Mouse (Mus musculus) hindbrain, postnatal 0 days (tissue): ENCODE results near the gene Tmprss11b. TPM values are rescaled to one million over a fixed set of nuclear protein-coding genes. Genes with fewer than 3 reads are reported as not detected.

Source experiments
- ATAC-seq: fragments of 200-750 bp; cut with Nextera tagmentation; 2 replicates; pipeline ENCODE4 v1.8.0; 2017; ENCODE audit warnings: mild to moderate bottlenecking, moderate TSS enrichment, moderate library complexity
- DNase-seq: peaks from one replicate; pipeline ENCODE4 v3.0.0-alpha.2; 2015; ENCODE audit warnings: low spot score
- H3K27ac ChIP-seq: fragments of 300-500 bp; sonication (generic); 2 replicates; pipeline ENCODE4 v1.5.1; 2014; ENCODE audit warnings: mild to moderate bottlenecking
- H3K27me3 ChIP-seq: fragments of 300-500 bp; sonication (generic); 2 replicates; pipeline ENCODE4 v1.6.1; 2014; ENCODE audit warnings: low read length, mixed read lengths; ENCODE audit not compliant: insufficient read depth
- H3K36me3 ChIP-seq: fragments of 300-500 bp; sonication (generic); 2 replicates; pipeline ENCODE4 v1.6.1; 2014; ENCODE audit warnings: low read length, mixed read lengths; ENCODE audit not compliant: insufficient read depth
- H3K4me1 ChIP-seq: fragments of 300-500 bp; sonication (generic); 2 replicates; pipeline ENCODE4 v1.6.1; 2014; ENCODE audit warnings: antibody characterized with exemption, low read length, mixed read lengths; ENCODE audit not compliant: insufficient read depth
- H3K4me2 ChIP-seq: fragments of 300-500 bp; sonication (generic); 2 replicates; pipeline ENCODE4 v1.6.1; 2014; ENCODE audit warnings: low read depth, mild to moderate bottlenecking, low read length, moderate library complexity, mixed read lengths
- H3K4me3 ChIP-seq: fragments of 300-500 bp; sonication (generic); 2 replicates; pipeline ENCODE4 v1.5.1; 2014; ENCODE audit warnings: low read length
- H3K9ac ChIP-seq: fragments of 300-500 bp; sonication (generic); replicated peaks from 2 replicates; pipeline ENCODE4 v1.6.1; 2014; ENCODE audit warnings: mild to moderate bottlenecking, low read length, moderate library complexity, mixed read lengths
- H3K9me3 ChIP-seq: fragments of 300-500 bp; sonication (generic); 2 replicates; pipeline ENCODE4 v1.6.1; 2016; ENCODE audit warnings: low read length, mixed read lengths
- CTCF ChIP-seq: IDR thresholded peaks from 2 replicates; pipeline ENCODE4 v1.5.1; 2016; ENCODE audit warnings: antibody characterized with exemption, control low read depth, low read depth
- WGBS: fragments of 180-500 bp; shearing (Covaris S2); extraction: QIAGEN DNeasy Blood & Tissue Kit; methylation state at CpG from one replicate; pipeline ENCODE4 v1.1.7; 2014; 5-methylcytosine and 5-hydroxymethylcytosine counted together
- polyA plus RNA-seq: library from polyadenylated mRNA; unstranded; fragments of >200 nt; fragmentation: Nextera tagmentation; extraction: Ambion mirVana; gene quantifications from 2 replicates; pipeline ENCODE4 v1.2.1, GENCODE M21; 2015
- total RNA-seq: library from RNA; depleted of rRNA; stranded (reverse); fragments of >200 nt; gene quantifications from 2 replicates; pipeline ENCODE4 v1.2.3, GENCODE M21; 2014; rRNA removed

The Tmprss11b gene
- total and polyA plus RNA-seq, 2 experiments from 2014 or later: not detected

DNA sequence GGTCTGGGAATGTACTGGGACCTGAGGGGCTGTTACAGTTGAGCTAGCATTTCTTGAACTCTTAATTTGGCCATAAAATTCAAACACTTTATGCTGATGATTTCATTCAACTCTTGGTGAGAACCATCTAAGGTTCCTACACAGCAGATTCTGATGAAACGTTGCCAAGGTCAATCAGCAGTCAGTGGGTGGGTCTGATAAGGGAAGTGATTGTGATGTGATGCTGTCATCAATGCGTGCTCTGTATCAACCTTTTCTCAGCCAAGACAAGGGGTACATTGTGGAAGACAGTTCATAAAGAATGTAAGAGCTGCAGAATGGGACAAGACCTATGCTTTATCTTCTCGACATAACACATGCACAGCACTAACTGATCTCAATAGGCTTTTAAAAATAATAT, 35.4 kb downstream of the Tmprss11b start:
- TF ChIP-seq CTCF: no peak
- no peaks in the 10 kb centered on the region for H3K9me3 ChIP-seq
- H3K4me3 ChIP-seq: no peak overlapping the region
- no peak overlapping the region for H3K9ac ChIP-seq
- ATAC-seq (no peak), DNase-seq (no peak)
- H3K4me1 ChIP-seq: no peaks in the 10 kb centered on the region
- no peak overlapping the region for H3K27ac ChIP-seq
- no peak overlapping the region for H3K4me2 ChIP-seq
- no peaks in the 10 kb centered on the region for H3K27me3 ChIP-seq
- H3K36me3 ChIP-seq: no peaks in the 10 kb centered on the region
- 67% methylated on average over 3 of the region's 3 CpGs for WGBS

DNA sequence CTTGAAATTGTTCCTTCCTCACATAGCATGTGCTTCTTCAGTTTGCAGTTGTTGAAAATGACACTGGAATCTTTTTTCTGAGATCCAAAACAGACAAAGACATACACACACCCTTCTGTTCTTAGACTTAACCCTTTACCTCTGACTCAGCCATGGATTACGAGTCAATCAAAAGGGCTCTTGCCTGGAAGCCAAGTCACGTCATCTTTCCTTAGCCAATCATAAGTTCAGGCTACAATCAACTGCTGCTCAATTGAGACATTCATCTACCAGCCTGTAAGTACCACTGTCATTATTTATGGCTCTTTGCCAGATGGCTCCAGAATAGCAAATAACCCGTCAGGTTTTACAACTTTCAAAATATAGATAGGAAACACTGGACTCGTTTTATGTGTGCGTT, 43.8 kb downstream of the Tmprss11b start, which contains the start of gene Tmprss11f:
TSS of gene Tmprss11f (minus strand) at position 101 of the 400 bp plus-strand sequence.
- Histone ChIP-seq H3K4me2 (no peak within 1 kb of the TSS), H3K27me3 (no peaks in the 10 kb centered on the region), H3K9ac (no peak within 1 kb of the TSS), H3K36me3 (no peaks in the 10 kb centered on the region), H3K27ac (no peak within 1 kb of the TSS), H3K4me1 (no peaks in the 10 kb centered on the region), H3K9me3 (no peaks in the 10 kb centered on the region), H3K4me3 (no peak within 1 kb of the TSS)
- no peak for DNase-seq
- no peak for ATAC-seq
- WGBS: 76% methylated on average over 5 of the region's 5 CpGs
- TF ChIP-seq CTCF: no peak

DNA sequence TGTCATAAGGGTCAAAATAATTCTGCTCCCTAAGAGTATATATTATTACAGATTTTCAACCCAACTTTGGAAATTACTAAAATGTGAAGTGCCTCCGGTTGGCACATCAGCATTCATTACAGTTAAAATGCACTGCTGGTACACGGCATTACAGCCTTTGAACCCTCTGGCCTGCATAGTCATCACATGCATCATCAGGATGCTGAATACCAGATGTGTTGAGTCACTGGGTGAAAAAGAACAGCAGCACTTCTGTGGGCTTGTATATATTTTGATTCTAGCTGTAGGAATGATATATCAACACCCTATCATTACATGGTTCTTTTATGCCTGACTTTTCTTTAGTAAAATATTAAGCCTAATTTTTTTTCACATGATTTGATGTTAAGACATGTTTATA, 45.5 kb downstream of the Tmprss11b start:
- Histone ChIP-seq H3K27me3 (no peaks in the 10 kb centered on the region), H3K36me3 (no peaks in the 10 kb centered on the region), H3K4me1 (no peaks in the 10 kb centered on the region), H3K9me3 (no peaks in the 10 kb centered on the region), H3K9ac (no peak overlapping the region), H3K27ac (no peak overlapping the region), H3K4me2 (no peak overlapping the region), H3K4me3 (no peak overlapping the region)
- no peak for ATAC-seq
- no peak for TF ChIP-seq CTCF
- WGBS: 81% methylated on average over 2 of the region's 2 CpGs
- DNase-seq: no peak

DNA sequence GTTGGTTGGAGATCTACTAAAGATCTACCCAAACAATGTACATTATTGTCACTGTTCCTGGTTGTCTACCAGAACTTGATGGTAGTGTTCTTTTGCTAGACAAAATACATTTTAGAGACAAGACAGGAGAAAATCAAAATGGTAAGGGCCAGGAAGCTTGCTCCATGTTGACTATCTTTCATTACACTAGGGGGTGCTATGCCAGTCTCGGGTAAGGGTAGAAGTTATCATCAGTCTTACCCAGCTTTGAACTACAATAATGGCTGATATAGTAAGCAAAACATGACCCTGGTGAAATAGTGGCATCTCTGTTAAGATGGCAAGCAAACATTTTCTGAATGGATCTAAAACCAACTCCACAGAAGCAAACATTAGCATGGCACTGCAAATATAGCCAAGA, 54.4 kb downstream of the Tmprss11b start:
- Histone ChIP-seq H3K4me3 (no peak overlapping the region), H3K27me3 (no peaks in the 10 kb centered on the region), H3K36me3 (no peaks in the 10 kb centered on the region), H3K4me2 (no peak overlapping the region), H3K27ac (no peak overlapping the region), H3K9me3 (no peaks in the 10 kb centered on the region), H3K4me1 (no peaks in the 10 kb centered on the region), H3K9ac (no peak overlapping the region)
- 82% methylated on average over 1 of the region's 1 CpGs for WGBS
- ATAC-seq: no peak
- no peak for TF ChIP-seq CTCF
- DNase-seq: no peak

Other genes starting within 250 kb of the Tmprss11b start
- not detected in 2 replicates for gene Tmprss11a, start 207.4 kb downstream of the Tmprss11b start, total RNA-seq
- 0.06 TPM in 1 of 2 replicates, not detected in the other for gene Tmprss11a, start 207.4 kb downstream of the Tmprss11b start, polyA plus RNA-seq
- not detected in 2 replicates for gene Tmprss11g, start 157.8 kb downstream of the Tmprss11b start, total RNA-seq
- gene Tmprss11g, start 157.8 kb downstream of the Tmprss11b start, polyA plus RNA-seq: not detected in 2 replicates
- not detected in 2 replicates for gene Tmprss11f, start 43.9 kb downstream of the Tmprss11b start, total RNA-seq
- not detected in 2 replicates for gene Tmprss11f, start 43.9 kb downstream of the Tmprss11b start, polyA plus RNA-seq
- gene Tmprss11e, start 69.5 kb upstream of the Tmprss11b start, total RNA-seq: not detected in 2 replicates
- 0.04 TPM in 1 of 2 replicates, not detected in the other for gene Tmprss11e, start 69.5 kb upstream of the Tmprss11b start, polyA plus RNA-seq
- gene Ythdc1, start 127.9 kb upstream of the Tmprss11b start, total RNA-seq: 33.6 and 35.5 TPM in 2 replicates
- gene Ythdc1, start 127.9 kb upstream of the Tmprss11b start, polyA plus RNA-seq: 27.5 and 28.0 TPM in 2 replicates
- not detected in 2 replicates for gene Ugt2b34, start 230.6 kb upstream of the Tmprss11b start, total RNA-seq
- not detected in 2 replicates for gene Ugt2b34, start 230.6 kb upstream of the Tmprss11b start, polyA plus RNA-seq